Mouse (Mus musculus): ENCODE data around the gene Bsx. TPM values are rescaled to one million over a fixed set of nuclear protein-coding genes. Genes with fewer than 3 reads are reported as not detected.

Gene Bsx
- polyA plus RNA-seq, 1 experiment from 2014 or later, result 0.15 TPM

DNA sequence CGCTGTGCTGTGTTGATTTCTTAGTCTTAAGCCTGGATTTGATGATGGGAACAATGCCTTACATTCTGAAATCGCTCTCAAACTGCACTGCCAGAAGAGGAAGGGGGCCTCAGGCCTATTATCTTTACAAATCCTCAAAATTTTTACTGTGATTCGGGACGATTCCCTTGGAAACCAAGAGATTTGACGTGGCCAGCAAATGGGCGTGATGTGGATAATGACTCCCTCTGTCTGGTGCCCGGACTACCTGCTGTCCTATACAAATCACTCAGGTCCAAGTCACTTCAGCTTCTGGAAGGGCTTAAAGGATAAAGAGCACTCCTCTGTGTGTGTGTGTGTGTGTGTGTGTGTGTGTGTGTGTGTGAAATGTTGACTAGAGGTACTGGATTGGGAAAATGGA is 35.0 kb downstream of the Bsx start:
- DNase-seq (ENCODE audit: low spot score), result peak; percentile 57
- H3K4me3 ChIP-seq, result peak overlapping the region; percentile 23
- 22% methylated on average over 7 of the region's 7 CpGs for WGBS
- H3K4me1 ChIP-seq, result peaks cover 31% of the 10 kb centered on the region
- H3K9me3 ChIP-seq (replicated peaks), result no peaks in the 10 kb centered on the region
- no peaks in the 10 kb centered on the region for H3K36me3 ChIP-seq
- H3K27ac ChIP-seq (replicated peaks), result no peak overlapping the region
- peaks cover 68% of the 10 kb centered on the region for H3K27me3 ChIP-seq (ENCODE audit: low read depth, poor library complexity, severe bottlenecking)

- H3K4me3 ChIP-seq, result no peak overlapping the region
- 70% methylated on average over 12 of the region's 12 CpGs for WGBS
- no peaks in the 10 kb centered on the region for H3K9me3 ChIP-seq (replicated peaks)
- peaks cover 27% of the 10 kb centered on the region for H3K4me1 ChIP-seq
- no peak for DNase-seq (ENCODE audit: low spot score)
- H3K36me3 ChIP-seq, result no peaks in the 10 kb centered on the region
- H3K27me3 ChIP-seq (ENCODE audit: low read depth, poor library complexity, severe bottlenecking), result peaks cover 68% of the 10 kb centered on the region
- no peak overlapping the region for H3K27ac ChIP-seq (replicated peaks)
Observed at GRCm38 (mm10) chr9:40917871-40918613, 44.1 kb downstream of the Bsx start.

GRCm38 (mm10) chr9:40927351-40927980 is 53.5 kb downstream of the Bsx start:
- Histone ChIP-seq H3K36me3 (no peaks in the 10 kb centered on the region), H3K4me1 (peaks cover 5% of the 10 kb centered on the region; the same call in 1 of the 2 replicates), H3K27ac (replicated peaks) (no peak overlapping the region), H3K27me3 (ENCODE audit: low read depth, poor library complexity, severe bottlenecking) (no peaks in the 10 kb centered on the region; the same call in 1 of the 2 replicates), H3K4me3 (no peak overlapping the region), H3K9me3 (replicated peaks) (no peaks in the 10 kb centered on the region)
- DNase-seq (ENCODE audit: low spot score), result no peak
- 78% methylated on average over 17 of the region's 17 CpGs for WGBS

Other genes starting within 250 kb of the Bsx start
- not detected in 2 replicates for gene Gm21915, start 203.5 kb upstream of the Bsx start, polyA plus RNA-seq (2016; fragmentation: Nextera tagmentation; extraction: Ambion mirVana)
- gene Clmp, start 188.2 kb upstream of the Bsx start, polyA plus RNA-seq (2016; fragmentation: Nextera tagmentation; extraction: Ambion mirVana), result 14.7 and 21.0 TPM in 2 replicates
- 3,165 and 3,904 TPM in 2 replicates for gene Hspa8, start 73.1 kb upstream of the Bsx start, polyA plus RNA-seq (2016; fragmentation: Nextera tagmentation; extraction: Ambion mirVana)
- gene Jhy, start 90.0 kb downstream of the Bsx start, polyA plus RNA-seq (2016; fragmentation: Nextera tagmentation; extraction: Ambion mirVana), result 1.5 and 2.1 TPM in 2 replicates
- gene Crtam, start 130.5 kb downstream of the Bsx start, polyA plus RNA-seq (2016; fragmentation: Nextera tagmentation; extraction: Ambion mirVana), result not detected in 2 replicates